Mouse (Mus musculus): ENCODE results near the gene Gp1ba. TPM values are rescaled to one million over a fixed set of nuclear protein-coding genes. Genes with fewer than 3 reads are reported as not detected.

Gp1ba gene
- polyA plus RNA-seq, 1 experiment from 2014 or later: 2.8 TPM

GRCm38 (mm10) chr11:70654198-70654922 is 15.4 kb downstream of the Gp1ba start, which contains the start of gene Pfn1:
Pfn1 (minus strand) TSS chr11:70654644.
- peaks cover 76% of the 10 kb centered on the region for H3K4me1 ChIP-seq (replicated peaks)
- H3K4me3 ChIP-seq (replicated peaks): peak within 1 kb of the TSS; percentile 100
- H3K4me2 ChIP-seq: peak within 1 kb of the TSS; percentile 96
- peak within 1 kb of the TSS; percentile 99 for H3K9ac ChIP-seq
- peaks cover 39% of the 10 kb centered on the region for H3K36me3 ChIP-seq
- DNase-seq (peak; percentile 63), ATAC-seq (ENCODE audit: low read depth) (peak; percentile 49)
- peak within 1 kb of the TSS; percentile 99 for H3K27ac ChIP-seq
- WGBS (ENCODE audit: insufficient replicate concordance): under 1% methylated on average over 61 of the region's 61 CpGs
- H3K27me3 ChIP-seq: no peaks in the 10 kb centered on the region
- H3K9me3 ChIP-seq (replicated peaks): no peaks in the 10 kb centered on the region

GRCm38 (mm10) chr11:70654923-70655570 is 16.1 kb downstream of the Gp1ba start:
- H3K4me1 ChIP-seq (replicated peaks): peaks cover 69% of the 10 kb centered on the region

GRCm38 (mm10) chr11:70655571-70656455 is 16.9 kb downstream of the Gp1ba start:
- Histone ChIP-seq H3K27ac (peak overlapping the region; percentile 99), H3K4me3 (replicated peaks) (peak overlapping the region; percentile 100), H3K4me2 (peak overlapping the region; percentile 96), H3K36me3 (peaks cover 27% of the 10 kb centered on the region), H3K4me1 (replicated peaks) (peaks cover 61% of the 10 kb centered on the region), H3K9ac (peak overlapping the region; percentile 99), H3K27me3 (no peaks in the 10 kb centered on the region), H3K9me3 (replicated peaks) (no peaks in the 10 kb centered on the region)
- DNase-seq: peak; percentile 53
- 1% methylated on average over 61 of the region's 61 CpGs for WGBS (ENCODE audit: insufficient replicate concordance)
- peak; percentile 24 for ATAC-seq (ENCODE audit: low read depth)

More at GRCm38 (mm10) chr11:70654923-70655570, 16.1 kb downstream of the Gp1ba start:
- Histone ChIP-seq H3K27me3 (no peaks in the 10 kb centered on the region), H3K4me3 (replicated peaks) (peak overlapping the region; percentile 100), H3K4me2 (peak overlapping the region; percentile 96), H3K27ac (peak overlapping the region; percentile 99), H3K9ac (peak overlapping the region; percentile 99), H3K9me3 (replicated peaks) (no peaks in the 10 kb centered on the region), H3K36me3 (peaks cover 33% of the 10 kb centered on the region)
- WGBS (ENCODE audit: insufficient replicate concordance): under 1% methylated on average over 48 of the region's 48 CpGs
- DNase-seq (peak; percentile 69), ATAC-seq (ENCODE audit: low read depth) (peak; percentile 59)

GRCm38 (mm10) chr11:70656456-70656927 is 17.6 kb downstream of the Gp1ba start:
- peaks cover 54% of the 10 kb centered on the region for H3K4me1 ChIP-seq (replicated peaks)
- peak overlapping the region; percentile 99 for H3K9ac ChIP-seq
- no peaks in the 10 kb centered on the region for H3K9me3 ChIP-seq (replicated peaks)
- peak overlapping the region; percentile 96 for H3K4me2 ChIP-seq
- H3K4me3 ChIP-seq (replicated peaks): peak overlapping the region; percentile 100
- no peak for ATAC-seq (ENCODE audit: low read depth)
- H3K36me3 ChIP-seq: peaks cover 25% of the 10 kb centered on the region
- peak overlapping the region; percentile 99 for H3K27ac ChIP-seq
- no peak for DNase-seq
- H3K27me3 ChIP-seq: no peaks in the 10 kb centered on the region
- 22% methylated on average over 16 of the region's 16 CpGs for WGBS (ENCODE audit: insufficient replicate concordance)

GRCm38 (mm10) chr11:70656964-70657363 is 18.0 kb downstream of the Gp1ba start, which contains the start of gene Eno3:
Eno3 (plus strand) TSS chr11:70657202.
- no peak for DNase-seq
- Histone ChIP-seq H3K27me3 (no peaks in the 10 kb centered on the region), H3K9me3 (replicated peaks) (no peaks in the 10 kb centered on the region), H3K9ac (peak within 1 kb of the TSS; percentile 99), H3K36me3 (peaks cover 25% of the 10 kb centered on the region), H3K27ac (peak within 1 kb of the TSS; percentile 99), H3K4me3 (replicated peaks) (peak within 1 kb of the TSS; percentile 100), H3K4me1 (replicated peaks) (peaks cover 50% of the 10 kb centered on the region), H3K4me2 (peak within 1 kb of the TSS; percentile 96)
- no peak for ATAC-seq (ENCODE audit: low read depth)
- 16% methylated on average over 3 of the region's 3 CpGs for WGBS (ENCODE audit: insufficient replicate concordance)

- Histone ChIP-seq H3K9me3 (replicated peaks) (no peaks in the 10 kb centered on the region), H3K4me1 (replicated peaks) (peaks cover 44% of the 10 kb centered on the region), H3K9ac (no peak overlapping the region), H3K4me2 (0 out of 2 replicates have a peak overlapping the region, but pooled peaks have one; percentile 96), H3K36me3 (peaks cover 25% of the 10 kb centered on the region), H3K4me3 (replicated peaks) (no peak overlapping the region), H3K27me3 (no peaks in the 10 kb centered on the region), H3K27ac (peak overlapping the region; percentile 99)
- DNase-seq: no peak
- ATAC-seq (ENCODE audit: low read depth): no peak
- whole genome bisulfite sequencing (ENCODE audit: insufficient replicate concordance): 48% methylated on average over 6 of the region's 6 CpGs
These were observed 18.7 kb downstream of the Gp1ba start for GRCm38 (mm10) chr11:70657573-70657972.

- peaks cover 25% of the 10 kb centered on the region for H3K36me3 ChIP-seq
- no peak for ATAC-seq (ENCODE audit: low read depth)
- no peak overlapping the region for H3K4me3 ChIP-seq (replicated peaks)
These were observed 19.1 kb downstream of the Gp1ba start for GRCm38 (mm10) chr11:70657991-70658390.

GRCm38 (mm10) chr11:70658521-70658920 is 19.6 kb downstream of the Gp1ba start:
- Histone ChIP-seq H3K27me3 (no peaks in the 10 kb centered on the region), H3K27ac (no peak overlapping the region), H3K4me2 (no peak overlapping the region), H3K4me3 (replicated peaks) (no peak overlapping the region), H3K9me3 (replicated peaks) (no peaks in the 10 kb centered on the region), H3K36me3 (peaks cover 28% of the 10 kb centered on the region), H3K9ac (no peak overlapping the region), H3K4me1 (replicated peaks) (peaks cover 34% of the 10 kb centered on the region)
- WGBS (ENCODE audit: insufficient replicate concordance): 74% methylated on average over 5 of the region's 5 CpGs
- DNase-seq (no peak), ATAC-seq (ENCODE audit: low read depth) (no peak)

More at GRCm38 (mm10) chr11:70657991-70658390, 19.1 kb downstream of the Gp1ba start:
- 70% methylated on average over 9 of the region's 9 CpGs for WGBS (ENCODE audit: insufficient replicate concordance)
- Histone ChIP-seq H3K27me3 (no peaks in the 10 kb centered on the region), H3K4me1 (replicated peaks) (peaks cover 39% of the 10 kb centered on the region), H3K9ac (no peak overlapping the region), H3K27ac (peak overlapping the region; percentile 99), H3K4me2 (no peak overlapping the region), H3K9me3 (replicated peaks) (no peaks in the 10 kb centered on the region)
- DNase-seq: no peak

GRCm38 (mm10) chr11:70658942-70659341 is 20.0 kb downstream of the Gp1ba start:
- Histone ChIP-seq H3K4me3 (replicated peaks) (no peak overlapping the region), H3K36me3 (peaks cover 32% of the 10 kb centered on the region), H3K9ac (no peak overlapping the region), H3K9me3 (replicated peaks) (no peaks in the 10 kb centered on the region), H3K27me3 (no peaks in the 10 kb centered on the region), H3K4me2 (no peak overlapping the region), H3K27ac (no peak overlapping the region), H3K4me1 (replicated peaks) (peaks cover 34% of the 10 kb centered on the region)
- DNase-seq (no peak), ATAC-seq (ENCODE audit: low read depth) (no peak)
- 73% methylated on average over 8 of the region's 8 CpGs for WGBS (ENCODE audit: insufficient replicate concordance)

GRCm38 (mm10) chr11:70660571-70660970 is 21.6 kb downstream of the Gp1ba start:
- Histone ChIP-seq H3K27ac (no peak overlapping the region; the same call in 1 of the 2 replicates), H3K4me2 (no peak overlapping the region), H3K9me3 (replicated peaks) (no peaks in the 10 kb centered on the region), H3K27me3 (no peaks in the 10 kb centered on the region), H3K4me1 (replicated peaks) (peaks cover 28% of the 10 kb centered on the region), H3K36me3 (peaks cover 45% of the 10 kb centered on the region), H3K9ac (no peak overlapping the region), H3K4me3 (replicated peaks) (no peak overlapping the region)
- 82% methylated on average over 8 of the region's 8 CpGs for WGBS (ENCODE audit: insufficient replicate concordance)
- DNase-seq (no peak), ATAC-seq (ENCODE audit: low read depth) (no peak)

All from liver, embryonic 13.5 days (tissue).